Mouse (Mus musculus) hindbrain, embryonic 16.5 days (tissue): ENCODE data around the gene Eln. TPM values are rescaled to one million over a fixed set of nuclear protein-coding genes. Genes with fewer than 3 reads are reported as not detected.
A peak's percentile ranks its signal among the peaks of the same experiment; 100 is the strongest.

Experiments used
- ATAC-seq: fragments of 200-750 bp; cut with Nextera tagmentation; 2 replicates; pipeline ENCODE4 v1.8.0; 2017; ENCODE audit warnings: moderate TSS enrichment, moderate library complexity
- H3K27ac ChIP-seq: fragments of 300-500 bp; sonication (generic); 2 replicates; pipeline ENCODE4 v1.5.1; 2014; ENCODE audit warnings: low read depth, mild to moderate bottlenecking, control low read depth, low read length, moderate library complexity
- H3K27me3 ChIP-seq: fragments of 300-500 bp; sonication (generic); replicated peaks from 2 replicates; pipeline ENCODE4 v1.6.1; 2014; ENCODE audit warnings: low read length; ENCODE audit not compliant: control insufficient read depth, insufficient read depth
- H3K36me3 ChIP-seq: fragments of 300-500 bp; sonication (generic); 2 replicates; pipeline ENCODE4 v1.6.1; 2014; ENCODE audit warnings: mild to moderate bottlenecking, low read length, moderate library complexity, mixed read lengths; ENCODE audit not compliant: control insufficient read depth, insufficient read depth
- H3K4me1 ChIP-seq: fragments of 300-500 bp; sonication (generic); 2 replicates; pipeline ENCODE4 v1.6.1; 2014; ENCODE audit warnings: low read depth, low read length; ENCODE audit not compliant: control insufficient read depth, insufficient read depth
- H3K4me2 ChIP-seq: fragments of 300-500 bp; sonication (generic); 2 replicates; pipeline ENCODE4 v1.6.1; 2014; ENCODE audit warnings: mild to moderate bottlenecking, low read length, control low read depth, moderate library complexity
- H3K4me3 ChIP-seq: fragments of 300-500 bp; sonication (generic); 2 replicates; pipeline ENCODE4 v1.5.1; 2014; ENCODE audit warnings: mild to moderate bottlenecking, low read length, control low read depth, moderate library complexity
- H3K9ac ChIP-seq: fragments of 300-500 bp; sonication (generic); 2 replicates; pipeline ENCODE4 v1.6.1; 2014; ENCODE audit warnings: low read depth, mild to moderate bottlenecking, control low read depth, low read length, moderate library complexity
- H3K9me3 ChIP-seq: fragments of 300-500 bp; sonication (generic); 2 replicates; pipeline ENCODE4 v1.6.1; 2014; ENCODE audit warnings: mild to moderate bottlenecking, low read length, moderate library complexity; ENCODE audit not compliant: control insufficient read depth
- WGBS: fragments of 180-500 bp; shearing (Covaris S2); extraction: QIAGEN DNeasy Blood & Tissue Kit; methylation state at CpG from one replicate; pipeline ENCODE4 v1.1.7; 2014; 5-methylcytosine and 5-hydroxymethylcytosine counted together
- polyA plus RNA-seq: library from polyadenylated mRNA; unstranded; fragments of >200 nt; fragmentation: Nextera tagmentation; extraction: Ambion mirVana; gene quantifications from 2 replicates; pipeline ENCODE4 v1.2.1, GENCODE M21; 2015

Eln gene
- polyA plus RNA-seq, 1 experiment from 2014 or later, result 25.1 TPM

DNA sequence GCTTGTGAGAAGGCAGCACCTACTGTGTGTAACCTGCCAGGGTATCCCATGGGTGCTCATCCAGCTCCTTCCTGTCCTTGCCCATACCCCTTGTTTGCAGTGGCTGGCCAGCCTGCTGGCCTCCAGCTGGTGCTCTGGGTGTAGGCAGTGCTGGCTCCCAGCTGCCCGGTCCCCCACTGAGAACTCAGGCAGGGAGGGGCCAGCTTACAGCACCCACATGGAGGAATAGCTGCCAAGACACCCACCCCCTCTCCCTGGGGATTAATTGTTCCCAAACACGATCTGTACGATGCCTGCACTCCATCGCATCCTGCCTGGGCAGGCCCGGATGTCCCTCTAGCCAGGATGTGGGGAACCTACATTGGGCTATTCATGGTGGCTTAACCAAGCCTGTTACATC is 13.1 kb downstream of the Eln start:
- no peak overlapping the region for H3K4me3 ChIP-seq
- H3K4me2 ChIP-seq, result no peak overlapping the region
- H3K9me3 ChIP-seq, result no peaks in the 10 kb centered on the region
- no peak overlapping the region for H3K9ac ChIP-seq
- ATAC-seq, result no peak
- no peaks in the 10 kb centered on the region for H3K36me3 ChIP-seq
- 67% methylated on average over 5 of the region's 5 CpGs for WGBS
- H3K27ac ChIP-seq, result no peak overlapping the region
- H3K4me1 ChIP-seq, result no peaks in the 10 kb centered on the region
- no peaks in the 10 kb centered on the region for H3K27me3 ChIP-seq

- Histone ChIP-seq H3K4me3 (no peak overlapping the region), H3K4me1 (no peaks in the 10 kb centered on the region), H3K36me3 (no peaks in the 10 kb centered on the region), H3K27ac (no peak overlapping the region), H3K4me2 (no peak overlapping the region), H3K9ac (no peak overlapping the region), H3K27me3 (no peaks in the 10 kb centered on the region), H3K9me3 (no peaks in the 10 kb centered on the region)
- ATAC-seq, result no peak
- 75% methylated on average over 4 of the region's 4 CpGs for WGBS
Measured at GRCm38 (mm10) chr5:134733241-134733640, 13.9 kb downstream of the Eln start.

GRCm38 (mm10) chr5:134729124-134729523 is 18.0 kb downstream of the Eln start:
- H3K4me1 ChIP-seq, result no peaks in the 10 kb centered on the region
- 93% methylated on average over 12 of the region's 12 CpGs for WGBS
- H3K27ac ChIP-seq, result no peak overlapping the region
- H3K4me2 ChIP-seq, result no peak overlapping the region
- H3K27me3 ChIP-seq, result no peaks in the 10 kb centered on the region
- no peak overlapping the region for H3K9ac ChIP-seq
- H3K4me3 ChIP-seq, result no peak overlapping the region
- no peaks in the 10 kb centered on the region for H3K36me3 ChIP-seq
- ATAC-seq, result no peak
- no peaks in the 10 kb centered on the region for H3K9me3 ChIP-seq

DNA sequence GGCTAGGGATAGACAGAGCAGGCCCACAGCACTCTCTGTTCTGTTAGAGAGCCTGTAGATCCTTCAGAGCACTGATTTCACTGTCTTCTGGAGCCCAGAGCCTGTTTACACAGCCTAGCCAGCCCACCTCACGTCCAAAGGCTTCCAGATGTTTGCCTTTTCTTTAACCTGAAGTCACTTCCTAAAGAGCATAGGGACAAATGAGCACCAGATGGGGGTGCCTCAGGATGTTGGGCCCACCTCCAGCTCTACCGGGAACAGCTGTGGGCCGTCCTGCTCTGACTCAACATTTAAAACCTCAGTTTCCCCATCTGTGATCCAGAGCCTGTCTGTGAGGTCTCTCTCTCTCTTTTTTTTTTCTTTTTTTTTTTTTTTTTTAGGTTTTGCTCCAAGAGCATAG is 18.6 kb downstream of the Eln start:
- no peaks in the 10 kb centered on the region for H3K4me1 ChIP-seq
- H3K9ac ChIP-seq, result no peak overlapping the region
- no peak overlapping the region for H3K27ac ChIP-seq
- WGBS, result 89% methylated on average over 3 of the region's 3 CpGs
- H3K36me3 ChIP-seq, result no peaks in the 10 kb centered on the region
- no peak for ATAC-seq
- H3K4me2 ChIP-seq, result no peak overlapping the region
- H3K27me3 ChIP-seq, result no peaks in the 10 kb centered on the region
- H3K4me3 ChIP-seq, result no peak overlapping the region
- H3K9me3 ChIP-seq, result no peaks in the 10 kb centered on the region

DNA sequence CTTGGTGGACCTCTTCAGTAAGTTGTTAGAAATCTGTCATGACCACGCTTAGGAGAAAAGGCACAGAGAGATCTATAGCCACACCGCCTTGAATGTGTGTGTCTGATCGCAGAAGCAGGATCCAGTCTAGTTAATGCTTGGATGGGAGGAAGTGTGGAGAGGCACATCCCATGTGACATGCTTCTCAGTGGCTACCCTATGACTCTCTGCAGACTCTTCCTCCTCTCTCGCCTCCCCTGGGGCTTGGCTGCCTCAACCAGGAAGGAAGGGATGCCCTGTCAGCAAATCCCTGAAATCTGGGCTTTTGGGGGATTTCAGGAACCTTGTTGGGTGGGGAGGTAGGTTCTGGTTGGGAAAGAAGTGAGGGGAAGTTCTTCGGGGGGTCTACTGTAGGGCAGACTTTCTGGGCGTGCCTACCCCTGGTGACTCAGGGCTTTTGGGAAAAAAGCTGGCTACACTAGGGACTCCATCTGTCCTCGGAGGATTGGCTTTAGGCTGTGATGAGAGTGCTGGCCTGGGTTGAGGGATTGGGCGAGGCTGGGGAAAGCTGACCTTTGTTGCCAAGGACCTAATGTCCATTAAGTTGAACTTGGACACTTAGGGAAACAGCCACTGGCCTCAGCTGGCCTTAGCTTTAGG is 20.0 kb downstream of the Eln start:
- ATAC-seq, result no peak
- Histone ChIP-seq H3K27me3 (no peaks in the 10 kb centered on the region), H3K36me3 (no peaks in the 10 kb centered on the region), H3K27ac (no peak overlapping the region), H3K4me1 (no peaks in the 10 kb centered on the region), H3K9me3 (no peaks in the 10 kb centered on the region), H3K4me2 (no peak overlapping the region), H3K9ac (no peak overlapping the region), H3K4me3 (no peak overlapping the region)
- 90% methylated on average over 8 of the region's 8 CpGs for WGBS

- ATAC-seq, result no peak
- Histone ChIP-seq H3K4me1 (no peaks in the 10 kb centered on the region), H3K27me3 (no peaks in the 10 kb centered on the region), H3K9me3 (no peaks in the 10 kb centered on the region), H3K27ac (no peak overlapping the region), H3K36me3 (no peaks in the 10 kb centered on the region), H3K4me2 (no peak overlapping the region), H3K4me3 (no peak overlapping the region), H3K9ac (no peak overlapping the region)
- WGBS, result 70% methylated on average over 4 of the region's 4 CpGs
Measured at GRCm38 (mm10) chr5:134725299-134725698, 21.8 kb downstream of the Eln start.

- 81% methylated on average over 4 of the region's 4 CpGs for WGBS
Measured at GRCm38 (mm10) chr5:134720058-134720457, 27.1 kb downstream of the Eln start.

GRCm38 (mm10) chr5:134711076-134711475 is 36.0 kb downstream of the Eln start:
- Histone ChIP-seq H3K36me3 (no peaks in the 10 kb centered on the region), H3K4me2 (no peak overlapping the region), H3K4me1 (no peaks in the 10 kb centered on the region), H3K27me3 (no peaks in the 10 kb centered on the region), H3K4me3 (no peak overlapping the region), H3K27ac (no peak overlapping the region), H3K9ac (no peak overlapping the region), H3K9me3 (no peaks in the 10 kb centered on the region)
- no peak for ATAC-seq
- WGBS, result 75% methylated on average over 7 of the region's 7 CpGs

More at GRCm38 (mm10) chr5:134720058-134720457, 27.1 kb downstream of the Eln start:
- H3K36me3 ChIP-seq, result no peaks in the 10 kb centered on the region
- no peak for ATAC-seq
- no peak overlapping the region for H3K4me3 ChIP-seq
- no peak overlapping the region for H3K27ac ChIP-seq
- H3K4me2 ChIP-seq, result no peak overlapping the region
- no peak overlapping the region for H3K9ac ChIP-seq
- H3K27me3 ChIP-seq, result no peaks in the 10 kb centered on the region
- H3K4me1 ChIP-seq, result no peaks in the 10 kb centered on the region
- no peaks in the 10 kb centered on the region for H3K9me3 ChIP-seq

DNA sequence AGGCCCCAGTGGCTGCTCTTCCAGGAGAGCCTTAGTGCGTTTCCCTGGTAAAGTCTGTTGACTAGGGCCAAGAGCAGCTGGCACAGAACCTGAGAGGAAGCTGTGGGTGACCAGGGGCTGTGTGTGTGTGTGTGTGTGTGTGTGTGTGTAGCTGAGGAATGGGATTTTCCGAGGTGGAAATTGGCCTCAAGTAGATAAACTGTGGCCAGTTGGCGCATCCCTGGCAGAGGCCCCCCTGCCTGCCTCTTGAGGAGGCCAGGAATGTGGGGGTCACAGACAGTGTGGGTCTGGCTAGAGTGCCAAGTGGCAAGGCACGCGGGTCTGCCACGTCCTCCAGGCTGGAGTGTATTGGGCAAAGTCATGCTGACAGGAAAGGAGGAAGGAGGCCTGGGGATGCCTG is 37.8 kb downstream of the Eln start:
- 48% methylated on average over 6 of the region's 6 CpGs for WGBS
- ATAC-seq, result peak; percentile 30; the same call in 1 of the 2 replicates
- Histone ChIP-seq H3K9ac (no peak overlapping the region), H3K36me3 (no peaks in the 10 kb centered on the region), H3K4me1 (no peaks in the 10 kb centered on the region), H3K4me3 (no peak overlapping the region), H3K4me2 (no peak overlapping the region), H3K27ac (no peak overlapping the region), H3K9me3 (no peaks in the 10 kb centered on the region), H3K27me3 (0 out of 2 replicates have a peak, but pooled peaks cover 2% of the 10 kb centered on the region)
